Mouse (Mus musculus) intestine, postnatal 0 days (tissue): ENCODE results near the gene E2f2. TPM values are rescaled to one million over a fixed set of nuclear protein-coding genes. Genes with fewer than 3 reads are reported as not detected.
A peak's percentile ranks its signal among the peaks of the same experiment; 100 is the strongest.

ENCODE experiments used
- ATAC-seq: fragments of 200-750 bp; cut with Nextera tagmentation; 2 replicates; pipeline ENCODE4 v1.8.0; 2017; ENCODE audit warnings: mild to moderate bottlenecking, moderate TSS enrichment, moderate library complexity
- H3K27ac ChIP-seq: fragments of 300-500 bp; sonication (generic); 2 replicates; pipeline ENCODE4 v1.5.1; 2014; ENCODE audit warnings: mild to moderate bottlenecking, low read depth, low read length, moderate library complexity
- H3K27me3 ChIP-seq: fragments of 300-500 bp; sonication (generic); replicated peaks from 2 replicates; pipeline ENCODE4 v1.6.1; 2014; ENCODE audit warnings: low read length, mixed read lengths; ENCODE audit not compliant: control insufficient read depth, insufficient read depth
- H3K36me3 ChIP-seq: fragments of 300-500 bp; sonication (generic); 2 replicates; pipeline ENCODE4 v1.6.1; 2014; ENCODE audit warnings: mild to moderate bottlenecking, moderate library complexity; ENCODE audit not compliant: control insufficient read depth, insufficient read depth
- H3K4me1 ChIP-seq: fragments of 300-500 bp; sonication (generic); replicated peaks from 2 replicates; pipeline ENCODE4 v1.6.1; 2014; ENCODE audit warnings: antibody characterized with exemption, low read length, mixed read lengths; ENCODE audit not compliant: control insufficient read depth, insufficient read depth
- H3K4me2 ChIP-seq: fragments of 300-500 bp; sonication (generic); replicated peaks from 2 replicates; pipeline ENCODE4 v1.6.1; 2014; ENCODE audit warnings: low read depth, mild to moderate bottlenecking, moderate library complexity
- H3K4me3 ChIP-seq: fragments of 300-500 bp; sonication (generic); 2 replicates; pipeline ENCODE4 v1.5.1; 2014; ENCODE audit warnings: low read depth, low read length
- H3K9ac ChIP-seq: fragments of 300-500 bp; sonication (generic); 2 replicates; pipeline ENCODE4 v1.6.1; 2014; ENCODE audit warnings: mild to moderate bottlenecking, low read depth, low read length
- H3K9me3 ChIP-seq: fragments of 300-500 bp; sonication (generic); 2 replicates; pipeline ENCODE4 v1.6.1; 2016; ENCODE audit warnings: mixed run types; ENCODE audit not compliant: control insufficient read depth
- CTCF ChIP-seq: sonication (generic); IDR thresholded peaks from 2 replicates; pipeline ENCODE4 v1.5.1; 2016; ENCODE audit warnings: low read depth, mild to moderate bottlenecking, control low read depth, antibody characterized with exemption, moderate library complexity
- WGBS: fragments of 180-500 bp; shearing (Covaris S2); extraction: QIAGEN DNeasy Blood & Tissue Kit; methylation state at CpG from one replicate; pipeline ENCODE4 v1.1.7; 2014; 5-methylcytosine and 5-hydroxymethylcytosine counted together
- polyA plus RNA-seq: library from polyadenylated mRNA; unstranded; fragments of >200 nt; fragmentation: Nextera tagmentation; extraction: Ambion mirVana; gene quantifications from 2 replicates; pipeline ENCODE4 v1.2.1, GENCODE M21; 2015

E2f2 gene
- polyA plus RNA-seq, 1 experiment from 2014 or later = 4.2 TPM

GRCm38 (mm10) chr4:136127670-136128069 is 44.5 kb upstream of the E2f2 start:
- Histone ChIP-seq H3K4me2 (no peak overlapping the region), H3K27me3 (no peaks in the 10 kb centered on the region), H3K4me1 (0 out of 2 replicates have a peak, but pooled peaks cover 10% of the 10 kb centered on the region), H3K4me3 (no peak overlapping the region), H3K9me3 (no peaks in the 10 kb centered on the region), H3K27ac (no peak overlapping the region), H3K36me3 (no peaks in the 10 kb centered on the region), H3K9ac (no peak overlapping the region)
- TF ChIP-seq CTCF = no peak
- no peak for ATAC-seq
- 47% methylated on average over 13 of the region's 13 CpGs for WGBS

- WGBS = 85% methylated on average over 1 of the region's 1 CpGs
- Histone ChIP-seq H3K36me3 (no peaks in the 10 kb centered on the region), H3K27me3 (peaks cover 4% of the 10 kb centered on the region; the same call in 1 of the 2 replicates), H3K9me3 (no peaks in the 10 kb centered on the region), H3K9ac (no peak overlapping the region), H3K4me1 (peaks cover 3% of the 10 kb centered on the region; the same call in 1 of the 2 replicates), H3K27ac (no peak overlapping the region), H3K4me2 (no peak overlapping the region), H3K4me3 (no peak overlapping the region)
- no peak for ATAC-seq
- TF ChIP-seq CTCF = peak; percentile 35
Observed at GRCm38 (mm10) chr4:136129842-136130241, 42.4 kb upstream of the E2f2 start.

GRCm38 (mm10) chr4:136133801-136134200 is 38.4 kb upstream of the E2f2 start:
- TF ChIP-seq CTCF = no peak
- Histone ChIP-seq H3K27me3 (peaks cover 15% of the 10 kb centered on the region; the same call in 1 of the 2 replicates), H3K4me3 (no peak overlapping the region), H3K4me2 (no peak overlapping the region), H3K9me3 (no peaks in the 10 kb centered on the region), H3K9ac (no peak overlapping the region), H3K36me3 (no peaks in the 10 kb centered on the region), H3K27ac (no peak overlapping the region), H3K4me1 (peaks cover 9% of the 10 kb centered on the region; the same call in 1 of the 2 replicates)
- no peak for ATAC-seq
- WGBS = 50% methylated on average over 9 of the region's 9 CpGs

- WGBS = 11% methylated on average over 15 of the region's 15 CpGs
- H3K9ac ChIP-seq = peak overlapping the region; percentile 57
- ATAC-seq = no peak
- peak overlapping the region; percentile 82 for H3K27ac ChIP-seq
- no peaks in the 10 kb centered on the region for H3K36me3 ChIP-seq
- peak overlapping the region; percentile 42 for H3K4me3 ChIP-seq
- H3K9me3 ChIP-seq = no peaks in the 10 kb centered on the region
- H3K4me1 ChIP-seq = peaks cover 9% of the 10 kb centered on the region; the same call in 1 of the 2 replicates
- peak overlapping the region; percentile 86 for H3K4me2 ChIP-seq
- peaks cover 15% of the 10 kb centered on the region; the same call in 1 of the 2 replicates for H3K27me3 ChIP-seq
- TF ChIP-seq CTCF = no peak
Observed at GRCm38 (mm10) chr4:136134418-136134977, 37.7 kb upstream of the E2f2 start.

GRCm38 (mm10) chr4:136134978-136135873 is 37.0 kb upstream of the E2f2 start:
- WGBS = 3% methylated on average over 50 of the region's 50 CpGs
- Histone ChIP-seq H3K9me3 (no peaks in the 10 kb centered on the region), H3K36me3 (no peaks in the 10 kb centered on the region), H3K27ac (peak overlapping the region; percentile 82), H3K4me3 (peak overlapping the region; percentile 42), H3K9ac (peak overlapping the region; percentile 57), H3K27me3 (peaks cover 15% of the 10 kb centered on the region; the same call in 1 of the 2 replicates), H3K4me1 (peaks cover 12% of the 10 kb centered on the region), H3K4me2 (peak overlapping the region; percentile 86)
- no peak for TF ChIP-seq CTCF
- no peak for ATAC-seq
